Comparison of ENCODE assay signal across 10 mouse cellular contexts in genomic region chr17:92210730-92211129, GRCm38 (mm10).
DNase-seq lines count a peak whose midpoint lies in the region; ATAC-seq and TF ChIP-seq lines count a peak whose summit lies in the region.
"Had no signal": no experiment of that assay in that cellular context is flagged by ENCODE, and none has a peak within 500 bp of the region (broad histone marks: within the 10 kb centered on the region; RNA-seq: fewer than 3 reads in every experiment).

No protein-coding gene starts in this region.

- H3K36me3 ChIP-seq in intestine, postnatal 0 days (ENCODE audit: control insufficient read depth, insufficient read depth), result no peaks in the 10 kb centered on the region
- H3K36me3 ChIP-seq in intestine, embryonic 15.5 days, result no peaks in the 10 kb centered on the region

- no peak for ATAC-seq in intestine, postnatal 0 days
- ATAC-seq in intestine, embryonic 15.5 days, result no peak
- ATAC-seq: intestine, embryonic 16.5 days had no signal

- no peak overlapping the region for H3K27ac ChIP-seq in intestine, postnatal 0 days (ENCODE audit: low read depth, low read length)
- no peak overlapping the region for H3K27ac ChIP-seq in intestine, embryonic 15.5 days
- H3K27ac ChIP-seq: macrophage had no signal

- no peak overlapping the region for H3K4me3 ChIP-seq in intestine, postnatal 0 days (ENCODE audit: low read depth, low read length)
- H3K4me3 ChIP-seq in intestine, embryonic 15.5 days (replicated peaks), result no peak overlapping the region

- DNase-seq in A20 (ENCODE audit: low read depth, low spot score), result peak; percentile 55
- peak; percentile 51 for DNase-seq in brain, embryonic 14.5 days (ENCODE audit: low read depth)
- DNase-seq in hindlimb bud, embryonic 11.5 days (ENCODE audit: extremely low spot score, low read depth, low spot score), result peak; percentile 8
- DNase-seq in testis, postnatal 10 days (ENCODE audit: low spot score), result no peak
- DNase-seq in thymus, postnatal 10 days (ENCODE audit: low spot score in 2 of 2), result no peak
- no peak for DNase-seq in spleen, postnatal 14 days (ENCODE audit: low spot score in 2 of 2)

- peak; percentile 39 for TF ChIP-seq CTCF in intestine, postnatal 0 days (IDR thresholded peaks at IDR 0.05; ENCODE audit: low read depth)
- peak; percentile 34; the same call in 1 of the 2 replicates for TF ChIP-seq CTCF in brain, embryonic 14.5 days (IDR thresholded peaks at IDR 0.05; ENCODE audit: borderline replicate concordance, extremely low read depth, insufficient read depth, insufficient read length)

- H3K27me3 ChIP-seq in intestine, postnatal 0 days (replicated peaks; ENCODE audit: control insufficient read depth, insufficient read depth, low read length), result no peaks in the 10 kb centered on the region
- H3K27me3 ChIP-seq in intestine, embryonic 15.5 days (replicated peaks), result no peaks in the 10 kb centered on the region

- TF ChIP-seq POLR2A in brain, embryonic 14.5 days (IDR thresholded peaks at IDR 0.05; ENCODE audit: borderline replicate concordance, extremely low read depth, insufficient read depth, insufficient read length, poor library complexity, severe bottlenecking), result no peak

- H3K4me1 ChIP-seq in intestine, postnatal 0 days (replicated peaks; ENCODE audit: control insufficient read depth, insufficient read depth, low read length), result no peaks in the 10 kb centered on the region
- H3K4me1 ChIP-seq in intestine, embryonic 15.5 days (replicated peaks), result no peaks in the 10 kb centered on the region

- H3K9ac ChIP-seq in intestine, postnatal 0 days (ENCODE audit: low read depth, low read length), result no peak overlapping the region
- H3K9ac ChIP-seq in intestine, embryonic 15.5 days, result no peak overlapping the region

- no peaks in the 10 kb centered on the region for H3K9me3 ChIP-seq in intestine, postnatal 0 days (ENCODE audit: control insufficient read depth)
- H3K9me3 ChIP-seq in intestine, embryonic 15.5 days, result no peaks in the 10 kb centered on the region

- no peak overlapping the region for H3K4me2 ChIP-seq in intestine, postnatal 0 days (replicated peaks; ENCODE audit: low read depth)
- no peak overlapping the region for H3K4me2 ChIP-seq in intestine, embryonic 15.5 days (replicated peaks)

Comparison
In these comparisons a context has a peak if more than half of its experiments do, and no peak if none do; other contexts are left out.
1. DNase-seq: peak in A20 (single experiment), brain, embryonic 14.5 days (single experiment) and hindlimb bud, embryonic 11.5 days (single experiment); none in testis, postnatal 10 days (single experiment), thymus, postnatal 10 days (0 of 2) and spleen, postnatal 14 days (0 of 2).